Mouse (Mus musculus): Measurements from ENCODE around the gene Gm45062. TPM values are rescaled to one million over a fixed set of nuclear protein-coding genes. Genes with fewer than 3 reads are reported as not detected.
A peak's percentile ranks its signal among the peaks of the same experiment; 100 is the strongest.

Gm45062 gene
- polyA plus RNA-seq, 1 experiment: 17.1 TPM

GRCm38 (mm10) chr6:8364033-8364756 lies 104.9 kb downstream of the Gm45062 start:
- DNase-seq (ENCODE audit: extremely low spot score in 1 of 2, low spot score in 1 of 2): no peak

GRCm38 (mm10) chr6:8364757-8365150 lies 105.5 kb downstream of the Gm45062 start:
- DNase-seq (ENCODE audit: extremely low spot score in 1 of 2, low spot score in 1 of 2): no peak

- no peak for DNase-seq (ENCODE audit: extremely low spot score in 1 of 2, low spot score in 1 of 2)
Observed at GRCm38 (mm10) chr6:8367675-8368074, 108.4 kb downstream of the Gm45062 start.

- DNase-seq (ENCODE audit: extremely low spot score in 1 of 2, low spot score in 1 of 2): no peak
Observed at GRCm38 (mm10) chr6:8368198-8368864, 109.1 kb downstream of the Gm45062 start.

- no peak for DNase-seq (ENCODE audit: extremely low spot score in 1 of 2, low spot score in 1 of 2)
Observed at GRCm38 (mm10) chr6:8370624-8371023, 111.4 kb downstream of the Gm45062 start.

GRCm38 (mm10) chr6:8373051-8373450 lies 113.8 kb downstream of the Gm45062 start:
- DNase-seq (ENCODE audit: extremely low spot score in 1 of 2, low spot score in 1 of 2): no peak

GRCm38 (mm10) chr6:8373851-8374250 lies 114.6 kb downstream of the Gm45062 start:
- DNase-seq (ENCODE audit: extremely low spot score in 1 of 2, low spot score in 1 of 2): no peak

- no peak for DNase-seq (ENCODE audit: extremely low spot score in 1 of 2, low spot score in 1 of 2)
Observed at GRCm38 (mm10) chr6:8374290-8374689, 115.0 kb downstream of the Gm45062 start.

GRCm38 (mm10) chr6:8374712-8375111 lies 115.5 kb downstream of the Gm45062 start:
- no peak for DNase-seq (ENCODE audit: extremely low spot score in 1 of 2, low spot score in 1 of 2)

GRCm38 (mm10) chr6:8376351-8376750 lies 117.1 kb downstream of the Gm45062 start:
- no peak for DNase-seq (ENCODE audit: extremely low spot score in 1 of 2, low spot score in 1 of 2)

- DNase-seq (ENCODE audit: extremely low spot score in 1 of 2, low spot score in 1 of 2): no peak
Observed at GRCm38 (mm10) chr6:8377667-8378066, 118.4 kb downstream of the Gm45062 start.

- no peak for DNase-seq (ENCODE audit: extremely low spot score in 1 of 2, low spot score in 1 of 2)
Observed at GRCm38 (mm10) chr6:8389307-8389706, 130.1 kb downstream of the Gm45062 start.

- DNase-seq (ENCODE audit: extremely low spot score in 1 of 2, low spot score in 1 of 2): no peak
Observed at GRCm38 (mm10) chr6:8390296-8390695, 131.0 kb downstream of the Gm45062 start.

- DNase-seq (ENCODE audit: extremely low spot score in 1 of 2, low spot score in 1 of 2): no peak
Observed at GRCm38 (mm10) chr6:8390935-8391334, 131.7 kb downstream of the Gm45062 start.

GRCm38 (mm10) chr6:8393029-8393428 lies 133.8 kb downstream of the Gm45062 start:
- DNase-seq (ENCODE audit: extremely low spot score in 1 of 2, low spot score in 1 of 2): no peak

- no peak for DNase-seq (ENCODE audit: extremely low spot score in 1 of 2, low spot score in 1 of 2)
Observed at GRCm38 (mm10) chr6:8394044-8394443, 134.8 kb downstream of the Gm45062 start.

GRCm38 (mm10) chr6:8395061-8395460 lies 135.8 kb downstream of the Gm45062 start:
- DNase-seq (ENCODE audit: extremely low spot score in 1 of 2, low spot score in 1 of 2): no peak

GRCm38 (mm10) chr6:8397252-8397651 lies 138.0 kb downstream of the Gm45062 start:
- DNase-seq (ENCODE audit: extremely low spot score in 1 of 2, low spot score in 1 of 2): no peak

- DNase-seq (ENCODE audit: extremely low spot score in 1 of 2, low spot score in 1 of 2): no peak
Observed at GRCm38 (mm10) chr6:8399710-8400109, 140.5 kb downstream of the Gm45062 start.

- DNase-seq (ENCODE audit: extremely low spot score in 1 of 2, low spot score in 1 of 2): peak in 1 of 2 experiments; percentile 53
Observed at GRCm38 (mm10) chr6:8403127-8403526, 143.9 kb downstream of the Gm45062 start.

- no peak for DNase-seq (ENCODE audit: extremely low spot score in 1 of 2, low spot score in 1 of 2)
Observed at GRCm38 (mm10) chr6:8405844-8406243, 146.6 kb downstream of the Gm45062 start.

GRCm38 (mm10) chr6:8408332-8408731 lies 149.1 kb downstream of the Gm45062 start:
- no peak for DNase-seq (ENCODE audit: extremely low spot score in 1 of 2, low spot score in 1 of 2)

All from frontal cortex, adult 2 months (tissue).